11 mouse cellular contexts compared by ENCODE assay signal in the genomic region with DNA sequence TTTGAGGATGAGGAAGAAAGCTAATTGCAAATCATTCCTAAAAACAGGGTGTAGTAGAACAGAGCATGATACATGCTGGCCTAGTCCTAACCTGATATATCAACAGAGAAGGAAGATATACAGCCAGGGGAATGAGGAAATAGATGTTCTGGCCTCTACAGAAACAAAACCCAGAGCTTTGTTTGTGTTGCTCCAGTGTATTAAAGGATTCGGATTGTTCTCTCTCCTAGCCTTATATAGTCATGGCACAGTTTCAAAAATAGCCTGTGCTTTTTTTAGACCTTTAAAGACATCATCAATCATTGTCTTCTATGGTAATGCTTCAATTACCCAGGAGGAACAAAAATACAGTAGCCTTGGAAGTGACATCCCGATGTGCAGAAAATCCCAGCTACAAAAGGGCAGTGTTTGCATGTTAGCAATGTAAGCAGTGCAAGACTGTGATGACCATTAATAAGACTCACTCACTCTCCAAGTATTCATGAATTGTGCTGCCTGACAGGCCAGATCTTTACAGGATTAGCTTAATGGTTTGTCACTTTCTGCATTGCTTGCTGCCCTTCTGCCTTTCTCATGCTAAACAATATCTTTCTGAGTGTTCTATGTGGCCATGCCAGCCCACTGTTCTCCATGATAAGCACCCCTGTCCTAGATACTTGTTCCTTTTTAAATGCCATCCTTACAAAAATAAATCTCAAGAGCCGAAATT.
A peak's percentile ranks its signal among the peaks of the same experiment; 100 is the strongest.
DNase-seq lines count a peak whose midpoint lies in the region; ATAC-seq lines count a peak whose summit lies in the region.
"Had no signal": no experiment of that assay in that cellular context is flagged by ENCODE, and none has a peak within 500 bp of the region (broad histone marks: within the 10 kb centered on the region; RNA-seq: fewer than 3 reads in every experiment).

No protein-coding gene starts in this region.

- no peaks in the 10 kb centered on the region for H3K9me3 ChIP-seq in heart, embryonic 10.5 days
- no peaks in the 10 kb centered on the region for H3K9me3 ChIP-seq in midbrain, embryonic 11.5 days (ENCODE audit: control insufficient read depth, low read length)
- no peaks in the 10 kb centered on the region for H3K9me3 ChIP-seq in midbrain, embryonic 10.5 days (replicated peaks)
- H3K9me3 ChIP-seq in hindbrain, embryonic 10.5 days, result no peaks in the 10 kb centered on the region
- no peaks in the 10 kb centered on the region for H3K9me3 ChIP-seq in neural tube, embryonic 14.5 days (ENCODE audit: control insufficient read depth, low read length)
- H3K9me3 ChIP-seq: limb, embryonic 13.5 days had no signal

- no peak overlapping the region for H3K4me3 ChIP-seq in heart, embryonic 10.5 days
- H3K4me3 ChIP-seq in midbrain, embryonic 11.5 days (ENCODE audit: low read depth, low read length), result no peak overlapping the region
- H3K4me3 ChIP-seq in midbrain, embryonic 10.5 days, result no peak overlapping the region
- H3K4me3 ChIP-seq in hindbrain, embryonic 10.5 days, result no peak overlapping the region
- H3K4me3 ChIP-seq in neural tube, embryonic 14.5 days (ENCODE audit: low read depth, low read length), result no peak overlapping the region
- H3K4me3 ChIP-seq: limb, embryonic 13.5 days had no signal

- peak; percentile 70 for ATAC-seq in midbrain, embryonic 11.5 days (ENCODE audit: low FRiP score)
- peak; percentile 60 for ATAC-seq in neural tube, embryonic 14.5 days (ENCODE audit: low read depth)

- no peaks in the 10 kb centered on the region for H3K36me3 ChIP-seq in heart, embryonic 10.5 days
- H3K36me3 ChIP-seq in midbrain, embryonic 11.5 days (ENCODE audit: control insufficient read depth, insufficient read depth, low read length), result no peaks in the 10 kb centered on the region
- H3K36me3 ChIP-seq in midbrain, embryonic 10.5 days, result no peaks in the 10 kb centered on the region
- no peaks in the 10 kb centered on the region for H3K36me3 ChIP-seq in hindbrain, embryonic 10.5 days
- no peaks in the 10 kb centered on the region for H3K36me3 ChIP-seq in neural tube, embryonic 14.5 days (ENCODE audit: control insufficient read depth, insufficient read depth, low read length)
- H3K36me3 ChIP-seq: limb, embryonic 13.5 days had no signal

- H3K4me1 ChIP-seq in heart, embryonic 10.5 days, result 0 out of 2 replicates have a peak, but pooled peaks cover 6% of the 10 kb centered on the region
- no peaks in the 10 kb centered on the region for H3K4me1 ChIP-seq in midbrain, embryonic 11.5 days (ENCODE audit: control insufficient read depth, insufficient read depth, low read length)
- peaks cover 9% of the 10 kb centered on the region for H3K4me1 ChIP-seq in midbrain, embryonic 10.5 days
- peaks cover 8% of the 10 kb centered on the region for H3K4me1 ChIP-seq in hindbrain, embryonic 10.5 days (replicated peaks)
- no peaks in the 10 kb centered on the region for H3K4me1 ChIP-seq in neural tube, embryonic 14.5 days (ENCODE audit: control insufficient read depth, insufficient read depth, low read length)
- H3K4me1 ChIP-seq: limb, embryonic 13.5 days had no signal

- WGBS in heart, embryonic 10.5 days, result 38% methylated on average over 3 of the region's 3 CpGs
- 47% methylated on average over 3 of the region's 3 CpGs for WGBS in midbrain, embryonic 11.5 days
- WGBS in midbrain, embryonic 10.5 days, result 61% methylated on average over 3 of the region's 3 CpGs
- WGBS in hindbrain, embryonic 10.5 days, result 49% methylated on average over 3 of the region's 3 CpGs
- 12% methylated on average over 3 of the region's 3 CpGs for WGBS in neural tube, embryonic 14.5 days

- no peaks in the 10 kb centered on the region for H3K27me3 ChIP-seq in heart, embryonic 10.5 days (ENCODE audit: insufficient read depth, poor library complexity, severe bottlenecking)
- H3K27me3 ChIP-seq in midbrain, embryonic 11.5 days (ENCODE audit: control insufficient read depth, insufficient read depth, low read length), result no peaks in the 10 kb centered on the region
- H3K27me3 ChIP-seq in midbrain, embryonic 10.5 days (ENCODE audit: low read depth, poor library complexity, severe bottlenecking), result no peaks in the 10 kb centered on the region
- H3K27me3 ChIP-seq in hindbrain, embryonic 10.5 days (ENCODE audit: insufficient read depth, poor library complexity, severe bottlenecking), result no peaks in the 10 kb centered on the region
- no peaks in the 10 kb centered on the region for H3K27me3 ChIP-seq in neural tube, embryonic 14.5 days (ENCODE audit: control insufficient read depth, insufficient read depth, low read length)
- H3K27me3 ChIP-seq: limb, embryonic 13.5 days had no signal

- peak overlapping the region; percentile 84 for H3K27ac ChIP-seq in heart, embryonic 10.5 days
- H3K27ac ChIP-seq in midbrain, embryonic 11.5 days (ENCODE audit: low read depth, low read length), result no peak overlapping the region
- no peak overlapping the region for H3K27ac ChIP-seq in midbrain, embryonic 10.5 days (replicated peaks)
- H3K27ac ChIP-seq in hindbrain, embryonic 10.5 days, result peak overlapping the region; percentile 50
- no peak overlapping the region for H3K27ac ChIP-seq in neural tube, embryonic 14.5 days (ENCODE audit: low read depth, low read length)
- H3K27ac ChIP-seq: limb, embryonic 13.5 days had no signal

- intact Hi-C loops in heart, postnatal 14 days (cut with DNase I), result no loop called here

- no peak for DNase-seq in heart, embryonic 10.5 days (ENCODE audit: low spot score)
- DNase-seq in heart, postnatal 14 days, result no peak
- no peak for DNase-seq in midbrain, embryonic 11.5 days (ENCODE audit: low spot score, missing footprints)
- no peak for DNase-seq in midbrain, embryonic 10.5 days (ENCODE audit: low spot score)
- DNase-seq in hindbrain, embryonic 10.5 days (ENCODE audit: low spot score), result no peak
- DNase-seq in spleen, postnatal 4 days (ENCODE audit: low spot score in 2 of 2), result no peak
- no peak for DNase-seq in thymus, postnatal 10 days (ENCODE audit: low spot score in 2 of 2)
- DNase-seq: kidney, adult 9 months; lung, postnatal 4 days had no signal

- H3K9ac ChIP-seq in midbrain, embryonic 11.5 days (ENCODE audit: low read length), result no peak overlapping the region
- no peak overlapping the region for H3K9ac ChIP-seq in neural tube, embryonic 14.5 days (replicated peaks; ENCODE audit: low read depth, low read length)
- H3K9ac ChIP-seq: limb, embryonic 13.5 days had no signal

- no peak overlapping the region for H3K4me2 ChIP-seq in midbrain, embryonic 11.5 days
- no peak overlapping the region for H3K4me2 ChIP-seq in neural tube, embryonic 14.5 days (ENCODE audit: low read depth, low read length)
- H3K4me2 ChIP-seq: limb, embryonic 13.5 days had no signal

Comparison
In these comparisons a context has a peak if more than half of its experiments do, and no peak if none do; other contexts are left out.
1. H3K27ac ChIP-seq: peak in heart, embryonic 10.5 days (single experiment) and hindbrain, embryonic 10.5 days (single experiment); none in midbrain, embryonic 11.5 days (single experiment), midbrain, embryonic 10.5 days (single experiment) and neural tube, embryonic 14.5 days (single experiment).